Mouse (Mus musculus) embryo, embryonic 11.5 days (tissue): ENCODE data around the gene Adgrl3.
"Not testable (repeated sequence)": the region's sequence is repeated elsewhere in the genome, so short reads cannot be mapped to it uniquely, and the experiment has no call there.

Source experiments
- DNase-seq: peaks from one replicate; pipeline ENCODE4 v3.0.0-alpha.2; 2012; ENCODE audit warnings: low read depth, low spot score

Gene Adgrl3

DNA sequence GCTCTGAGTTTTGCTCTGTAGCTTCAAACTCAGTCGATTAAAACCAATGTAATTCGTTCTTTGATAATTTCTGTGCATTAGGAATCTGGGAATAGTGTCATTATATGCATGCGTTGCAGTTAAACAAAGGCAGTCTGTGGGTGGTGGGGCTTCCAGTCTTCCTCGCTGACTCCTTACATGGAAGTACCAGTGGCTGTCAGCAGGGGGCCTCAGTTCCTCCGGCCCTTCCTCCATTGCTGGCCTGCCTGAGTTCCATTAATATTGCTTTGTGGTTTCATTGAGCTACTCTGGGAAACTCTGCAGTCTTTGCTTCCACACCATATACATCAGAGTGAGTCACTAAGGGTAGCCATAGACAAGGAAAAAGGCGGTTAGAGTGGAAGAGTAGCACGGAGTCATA lies 356.1 kb downstream of the Adgrl3 start:
- no peak for DNase-seq

DNA sequence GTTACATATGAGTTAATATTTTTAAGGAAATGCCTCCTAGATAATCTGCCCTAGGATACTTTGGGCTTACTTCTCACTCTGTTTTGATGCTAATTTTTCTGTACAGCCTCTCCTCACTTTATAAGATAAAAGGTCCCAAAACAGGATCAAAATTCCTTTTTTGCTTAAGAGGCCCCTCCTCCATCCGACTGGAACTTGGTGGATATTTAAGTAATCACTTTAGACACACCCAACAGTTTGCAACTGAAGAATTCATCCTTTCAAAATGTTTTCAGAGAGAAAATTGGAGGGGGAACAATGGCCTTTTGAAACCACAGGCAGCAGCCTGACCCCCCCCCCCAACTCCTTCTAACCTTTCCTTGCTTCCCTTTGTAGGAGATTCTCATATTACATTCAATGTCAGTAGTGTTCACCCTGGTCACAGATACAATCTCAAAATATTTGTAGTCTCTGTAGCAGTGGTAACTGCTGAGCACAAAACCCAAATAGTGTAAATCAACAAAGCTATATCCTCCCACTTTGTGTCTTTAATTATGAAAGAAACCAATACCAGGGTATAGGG lies 385.7 kb downstream of the Adgrl3 start:
- DNase-seq: no peak

DNA sequence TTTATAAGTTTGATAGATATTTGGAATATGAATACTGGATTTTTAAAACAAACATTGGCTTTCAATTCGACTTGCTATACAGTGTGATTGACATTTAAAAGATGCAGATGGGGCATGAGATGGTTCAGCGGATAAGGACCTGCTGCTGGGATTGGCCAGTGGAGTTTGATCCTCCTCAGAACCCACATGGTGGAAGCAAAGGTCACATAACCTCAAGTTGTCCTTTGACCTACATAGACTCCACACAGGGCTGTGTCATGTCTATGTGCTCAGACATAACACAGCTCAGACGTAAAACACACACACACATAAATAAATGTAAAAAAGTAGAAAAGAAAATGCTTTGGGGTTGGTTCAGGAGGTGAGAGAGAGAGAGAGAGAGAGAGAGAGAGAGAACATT lies 397.4 kb downstream of the Adgrl3 start:
- DNase-seq: no peak

DNA sequence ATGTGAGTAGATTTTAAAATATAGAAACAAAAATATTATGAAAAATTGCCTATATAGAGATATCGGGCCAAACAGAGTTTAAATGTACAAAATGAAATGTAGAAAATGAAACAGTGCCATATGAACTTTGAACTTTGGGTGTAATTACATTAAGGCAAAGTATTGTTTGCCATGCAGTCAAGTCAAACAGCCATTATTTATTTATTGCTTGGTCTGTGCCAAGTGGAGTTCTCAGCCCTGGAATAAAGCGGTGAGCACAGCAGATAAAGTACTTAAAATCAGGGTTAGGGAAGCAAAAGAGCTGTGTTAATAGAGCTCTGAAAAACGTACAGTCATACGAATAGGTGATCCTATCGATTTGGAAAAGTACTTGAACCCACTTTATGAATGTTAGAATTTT lies 407.5 kb downstream of the Adgrl3 start:
- no peak for DNase-seq

GRCm38 (mm10) chr5:81436375-81436774 lies 416.4 kb downstream of the Adgrl3 start:
- no peak for DNase-seq

DNA sequence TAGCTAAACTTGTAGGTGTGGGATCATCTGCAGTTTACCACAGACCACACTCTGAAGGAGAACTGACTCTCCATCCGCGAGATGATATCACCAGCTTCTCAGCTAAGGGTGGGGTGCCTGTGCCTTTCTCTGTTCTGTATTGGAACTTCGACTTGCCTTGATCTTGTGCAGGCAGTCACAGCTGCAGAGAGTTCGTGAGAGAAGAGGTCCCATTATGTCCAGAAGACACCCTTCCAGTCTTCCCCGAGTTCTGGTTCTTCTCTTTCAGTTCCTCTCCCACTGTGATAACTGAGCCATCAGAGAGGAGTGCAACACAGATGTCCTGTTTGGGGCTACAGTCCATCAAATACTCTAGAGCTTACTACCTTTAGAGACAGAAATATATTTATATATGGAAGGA lies 422.2 kb downstream of the Adgrl3 start:
- no peak for DNase-seq

- no peak for DNase-seq
Measured at GRCm38 (mm10) chr5:81465971-81466370, 446.0 kb downstream of the Adgrl3 start.

DNA sequence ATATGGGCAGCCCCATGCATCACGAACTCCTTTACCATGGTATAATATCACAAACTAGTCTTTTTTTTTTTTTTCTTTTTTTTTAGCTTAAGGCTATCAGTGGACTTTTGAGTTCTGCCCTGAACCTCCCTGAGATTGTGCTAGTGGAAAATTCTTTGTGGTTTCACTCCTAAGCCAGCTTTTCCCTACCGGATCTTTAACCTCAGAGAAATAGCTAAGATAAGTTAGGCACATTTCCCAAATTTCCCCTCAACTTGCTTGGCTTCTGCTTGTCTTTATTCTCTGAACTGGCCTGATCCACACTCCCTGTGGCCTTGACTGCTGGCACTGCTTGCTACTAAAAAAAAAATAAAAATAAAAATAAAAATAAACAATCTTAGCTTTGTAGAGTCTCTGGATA lies 454.7 kb downstream of the Adgrl3 start:
- no peak for DNase-seq

- DNase-seq: no peak
Measured at GRCm38 (mm10) chr5:81475406-81475805, 455.5 kb downstream of the Adgrl3 start.

DNA sequence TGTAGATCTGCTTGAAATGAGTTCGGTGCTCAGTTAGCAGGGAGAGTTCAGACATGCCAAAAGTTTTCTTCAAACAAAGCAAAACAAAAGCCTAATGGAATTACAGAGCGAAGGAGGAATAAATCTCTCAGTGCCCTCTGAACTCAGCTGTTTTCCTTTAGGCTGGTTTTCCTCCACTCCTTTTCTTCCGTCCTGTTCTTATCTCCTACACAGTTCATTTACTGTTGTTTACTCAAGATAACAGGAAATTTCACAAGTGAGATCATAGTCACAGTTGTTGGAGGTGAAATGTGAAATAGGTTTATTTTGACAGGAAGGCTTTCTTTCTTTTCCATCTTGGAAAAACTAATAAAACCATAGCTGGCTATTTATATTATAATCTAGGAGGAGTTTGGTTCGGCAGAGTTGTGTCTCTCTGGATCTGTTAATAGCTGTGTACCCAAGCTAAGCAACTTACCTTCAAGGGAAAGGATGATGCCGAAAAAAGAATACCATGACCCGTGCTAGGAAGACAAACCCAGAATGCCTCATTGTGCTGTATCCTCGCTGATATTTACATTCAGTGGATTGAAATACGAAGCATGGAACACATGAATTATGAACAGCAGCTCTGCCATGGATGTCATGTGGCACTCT lies 456.2 kb downstream of the Adgrl3 start:
- no peak for DNase-seq

DNA sequence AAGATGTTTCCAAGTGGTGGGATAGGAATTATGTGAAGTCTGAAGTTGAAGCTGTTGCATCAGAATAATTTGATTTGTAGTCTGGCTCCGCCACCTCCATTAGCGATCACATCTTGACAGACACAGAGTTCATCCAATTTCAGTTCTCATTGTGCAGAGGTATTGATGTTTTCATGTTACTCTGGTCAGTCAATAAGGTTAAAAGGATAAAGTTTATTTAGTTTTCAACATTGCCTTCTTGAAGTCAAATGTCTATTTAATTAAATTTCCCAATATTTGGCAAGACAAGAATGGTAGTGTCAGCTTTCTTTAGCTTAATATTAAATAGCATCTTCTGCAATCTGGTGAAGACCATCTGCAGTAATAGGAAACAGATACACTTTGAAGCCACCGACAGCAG lies 461.0 kb downstream of the Adgrl3 start:
- no peak for DNase-seq

GRCm38 (mm10) chr5:81483890-81484289 lies 464.0 kb downstream of the Adgrl3 start:
- DNase-seq: no peak

DNA sequence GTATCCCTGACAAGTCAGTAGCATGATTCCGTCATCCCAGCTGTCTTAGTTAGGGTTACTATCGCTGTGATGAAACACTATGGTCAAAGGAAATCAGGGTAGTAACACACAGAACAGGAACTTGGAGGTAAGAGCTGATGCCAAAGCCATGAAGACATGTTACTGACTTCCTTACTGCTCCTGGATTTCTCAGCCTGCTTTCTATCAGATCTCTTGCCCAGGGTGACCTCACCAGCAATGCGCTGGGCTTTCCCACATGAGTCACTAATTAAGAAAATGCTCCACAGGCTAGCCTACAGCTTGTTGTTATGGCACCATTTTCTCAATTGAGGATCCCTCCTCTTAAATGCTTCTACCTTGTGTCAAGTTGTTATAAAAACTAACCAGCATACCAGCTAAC lies 481.1 kb downstream of the Adgrl3 start:
- no peak for DNase-seq

GRCm38 (mm10) chr5:81518720-81519496 lies 499.0 kb downstream of the Adgrl3 start:
- no peak for DNase-seq

DNA sequence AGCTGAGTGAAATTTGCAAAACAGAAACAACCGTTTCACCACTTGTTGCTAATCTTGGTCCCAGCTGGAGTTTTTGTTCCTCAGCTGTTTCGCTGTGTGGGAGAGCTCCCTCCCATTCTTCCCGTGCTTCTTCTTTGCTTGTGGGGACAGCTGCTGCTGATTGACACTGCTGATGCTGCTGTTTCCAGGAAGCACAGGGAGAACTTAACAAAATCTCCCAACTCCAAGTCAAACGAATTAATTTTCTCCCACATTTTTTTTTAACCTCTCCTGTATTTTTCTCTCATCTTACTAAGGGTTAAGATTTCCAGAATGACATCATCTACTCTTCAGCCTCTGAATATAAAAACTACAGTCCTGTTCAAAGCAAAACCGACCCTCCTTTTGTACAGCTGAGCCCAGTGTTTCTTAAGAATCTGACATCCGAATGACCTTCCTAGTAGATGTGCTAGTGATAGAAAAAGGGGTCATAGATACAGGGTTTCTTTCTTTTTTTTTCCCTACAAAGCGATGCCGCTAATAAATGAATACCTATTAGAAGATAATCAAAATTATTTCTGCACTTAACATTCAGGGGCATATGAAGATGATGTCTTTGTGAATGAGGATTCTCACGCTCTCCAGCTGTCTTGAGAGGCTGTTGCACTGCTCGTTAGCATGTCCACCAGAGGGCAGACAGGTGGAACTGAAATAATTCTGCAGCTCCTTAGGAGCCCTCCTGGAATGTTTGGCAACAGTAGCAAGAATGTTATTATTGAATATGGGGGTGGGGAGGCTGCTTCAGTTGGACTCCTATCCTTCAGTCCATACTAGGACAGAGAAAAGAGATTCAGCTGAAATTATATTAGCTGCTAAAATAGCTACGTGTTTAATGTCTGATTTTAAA lies 499.8 kb downstream of the Adgrl3 start:
- DNase-seq: peak; percentile 32

- DNase-seq: no peak
Measured at GRCm38 (mm10) chr5:81522760-81523159, 502.8 kb downstream of the Adgrl3 start.

- no peak for DNase-seq
Measured at GRCm38 (mm10) chr5:81524532-81524961, 504.6 kb downstream of the Adgrl3 start.

- no peak for DNase-seq
Measured at GRCm38 (mm10) chr5:81525326-81525725, 505.4 kb downstream of the Adgrl3 start.

DNA sequence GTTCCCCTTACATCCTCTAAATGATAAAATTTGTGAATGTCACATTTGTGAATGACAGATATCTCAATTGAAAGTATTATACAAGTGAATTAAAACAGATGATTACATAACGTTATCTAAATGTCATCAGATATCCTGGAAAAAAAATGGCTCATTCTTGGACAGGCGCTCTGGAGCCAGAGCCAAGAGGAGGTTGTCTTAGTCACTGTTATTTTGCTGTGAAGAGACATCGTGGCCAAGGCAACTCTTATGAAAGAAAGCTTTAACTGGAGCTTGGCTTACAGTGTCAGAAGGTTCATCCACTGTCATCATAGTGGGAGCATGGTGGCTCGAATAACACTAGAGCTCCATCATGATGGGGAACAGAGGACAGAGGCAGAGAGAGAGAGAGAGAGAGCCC lies 511.7 kb downstream of the Adgrl3 start:
- DNase-seq: no peak

DNA sequence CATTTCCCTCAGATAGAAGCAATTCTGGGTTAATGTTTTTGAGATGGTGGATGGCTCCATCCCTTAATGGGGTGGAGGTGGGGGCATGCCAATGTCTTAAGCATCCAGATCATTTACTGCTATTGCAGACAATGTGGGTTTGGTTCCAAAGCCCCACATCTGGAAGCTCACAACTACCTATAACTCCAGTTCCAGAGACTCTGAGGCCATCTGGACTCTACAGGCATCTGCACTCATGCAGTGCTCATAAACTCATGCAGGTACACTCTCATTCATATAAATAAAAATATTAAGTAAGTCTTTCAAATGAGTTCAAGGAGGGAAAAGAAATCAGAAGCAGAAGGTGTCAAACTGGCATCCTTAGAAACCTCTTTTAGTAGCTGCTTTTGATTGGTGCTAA lies 530.3 kb downstream of the Adgrl3 start:
- DNase-seq: no peak

DNA sequence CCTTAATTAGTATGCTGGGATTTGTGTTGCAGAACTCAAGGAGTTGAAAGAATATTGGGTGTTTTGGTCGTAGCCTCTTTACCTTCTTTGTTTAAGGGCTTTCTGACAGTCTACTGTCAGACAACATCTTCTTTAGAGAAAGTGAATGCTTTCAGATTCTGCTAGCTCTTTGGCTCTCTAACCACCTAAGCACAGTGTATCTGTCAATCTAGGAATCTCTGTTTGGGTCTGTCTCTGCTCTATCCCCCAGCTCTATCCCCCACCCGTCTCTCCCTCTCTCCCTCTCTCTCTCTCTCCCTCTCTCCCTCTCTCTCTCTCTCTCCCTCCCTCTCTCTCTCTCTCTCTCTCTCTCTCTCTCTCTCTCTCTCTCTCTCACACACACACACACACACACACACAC lies 535.2 kb downstream of the Adgrl3 start:
- not testable (repeated sequence) for DNase-seq

DNA sequence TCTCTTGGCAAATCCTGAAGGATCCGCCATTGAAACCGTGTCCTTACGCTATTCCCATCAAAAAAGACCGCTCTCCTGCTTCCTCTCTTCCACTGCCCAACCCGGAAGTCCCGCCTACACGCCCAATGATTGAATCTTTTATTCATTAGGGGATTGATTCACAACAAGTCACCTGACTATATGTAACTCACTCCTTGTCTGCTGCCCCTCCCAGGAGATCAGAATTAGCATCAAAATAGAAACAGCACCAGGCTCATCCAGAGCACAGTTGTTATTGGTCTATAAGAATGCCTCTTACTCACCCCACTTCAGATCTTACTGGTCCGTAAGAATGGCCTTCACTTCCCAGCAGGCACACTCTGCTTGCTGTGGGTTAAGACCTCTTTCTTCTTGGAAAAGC lies 536.1 kb downstream of the Adgrl3 start:
- no peak for DNase-seq
